Mouse (Mus musculus) MEL (cell line): Measurements from ENCODE around the gene Dhx38. TPM values are rescaled to one million over a fixed set of nuclear protein-coding genes. Genes with fewer than 3 reads are reported as not detected.
A peak's percentile ranks its signal among the peaks of the same experiment; 100 is the strongest.

Experiments
- DNase-seq: peaks from one replicate; pipeline ENCODE4 v3.0.0; 2011; ENCODE audit warnings: low read depth, low spot score
- H3K27ac ChIP-seq: 2 replicates; pipeline ENCODE4 v1.5.1; 2012; ENCODE audit warnings: low read depth, mild to moderate bottlenecking, control low read depth, low read length, moderate library complexity; ENCODE audit not compliant: control insufficient read depth
- H3K27me3 ChIP-seq, 2 experiments: fragments of 150-350 bp in 1 of 2; sonication (generic) in 1 of 2; 2 replicates each; pipeline ENCODE4 v1.6.1; 2012; ENCODE audit warnings: low read length in 2 of 2, mild to moderate bottlenecking in 2 of 2, improper control_type of control experiment in 1 of 2, moderate library complexity in 1 of 2; ENCODE audit not compliant: insufficient read depth in 2 of 2, control insufficient read depth in 1 of 2
- H3K36me3 ChIP-seq, 2 experiments: 2 replicates each; pipeline ENCODE4 v1.6.1; 2012 to 2014; ENCODE audit warnings: low read length in 2 of 2, improper control_type of control experiment in 1 of 2, inconsistent platforms in 1 of 2, mild to moderate bottlenecking in 1 of 2; ENCODE audit not compliant: insufficient read depth in 2 of 2, control insufficient read depth in 1 of 2
- H3K4me1 ChIP-seq, 2 experiments: fragments of 150-350 bp in 1 of 2; sonication (generic) in 1 of 2; 2 replicates each; pipeline ENCODE4 v1.6.1; 2012; ENCODE audit warnings: low read length in 2 of 2, improper control_type of control experiment in 1 of 2, mild to moderate bottlenecking in 1 of 2; ENCODE audit not compliant: insufficient read depth in 2 of 2, control insufficient read depth in 1 of 2
- H3K4me3 ChIP-seq, 2 experiments: fragments of 150-350 bp in 1 of 2; sonication (generic) in 1 of 2; 2 replicates each; pipeline ENCODE4 v1.5.1; 2012; ENCODE audit warnings: low read depth in 2 of 2, low read length in 2 of 2, mild to moderate bottlenecking in 2 of 2, moderate library complexity in 2 of 2, control low read depth in 1 of 2, improper control_type of control experiment in 1 of 2; ENCODE audit not compliant: control insufficient read depth in 1 of 2, insufficient read depth in 1 of 2
- H3K79me2 ChIP-seq: 2 replicates; pipeline ENCODE4 v1.6.1; 2012; ENCODE audit warnings: mild to moderate bottlenecking, low read length, moderate library complexity; ENCODE audit not compliant: control insufficient read depth, poor library complexity, insufficient read depth
- H3K9ac ChIP-seq: 2 replicates; pipeline ENCODE4 v1.6.1; 2012; ENCODE audit warnings: low read depth, mild to moderate bottlenecking, control low read depth, low read length, moderate library complexity; ENCODE audit not compliant: control insufficient read depth, poor library complexity, severe bottlenecking
- H3K9me3 ChIP-seq: fragments of 150-350 bp; sonication (generic); replicated peaks from 2 replicates; pipeline ENCODE4 v1.6.1; 2012; ENCODE audit warnings: mild to moderate bottlenecking, low read length, improper control_type of control experiment, moderate library complexity; ENCODE audit not compliant: insufficient read depth
- BHLHE40 ChIP-seq: IDR thresholded peaks from 2 replicates; pipeline ENCODE4 v1.6.1; 2012; ENCODE audit warnings: low read depth, mild to moderate bottlenecking, inconsistent platforms, low read length, improper control_type of control experiment, borderline replicate concordance
- CHD1 ChIP-seq: IDR thresholded peaks from 2 replicates; pipeline ENCODE4 v1.6.1; 2012; ENCODE audit warnings: low read depth, mild to moderate bottlenecking, inconsistent platforms, low read length, improper control_type of control experiment
- CHD2 ChIP-seq: IDR thresholded peaks from 2 replicates; pipeline ENCODE4 v1.6.1; 2011; ENCODE audit warnings: low read length, improper control_type of control experiment
- E2F4 ChIP-seq: IDR thresholded peaks from 2 replicates; pipeline ENCODE4 v1.6.1; 2011; ENCODE audit warnings: low read depth, low read length, improper control_type of control experiment, borderline replicate concordance
- ELF1 ChIP-seq: IDR thresholded peaks from 2 replicates; pipeline ENCODE4 v1.6.1; 2014; ENCODE audit warnings: low read depth, mild to moderate bottlenecking, inconsistent platforms, low read length, improper control_type of control experiment, moderate library complexity
- EP300 ChIP-seq, 2 experiments: IDR thresholded peaks; 2 replicates each; pipeline ENCODE4 v1.6.1; 2011; ENCODE audit warnings: improper control_type of control experiment in 2 of 2, low read length in 2 of 2, low read depth in 1 of 2, mild to moderate bottlenecking in 1 of 2
- ETS1 ChIP-seq: IDR thresholded peaks from 2 replicates; pipeline ENCODE4 v1.6.1; 2012; ENCODE audit warnings: low read depth, mild to moderate bottlenecking, inconsistent platforms, low read length, improper control_type of control experiment, moderate library complexity
- GATA1 ChIP-seq: IDR thresholded peaks from 2 replicates; pipeline ENCODE4 v1.6.1; 2011; ENCODE audit warnings: low read depth, low read length, improper control_type of control experiment
- HCFC1 ChIP-seq: IDR thresholded peaks from 2 replicates; pipeline ENCODE4 v1.6.1; 2012; ENCODE audit warnings: low read depth, mild to moderate bottlenecking, inconsistent platforms, low read length, improper control_type of control experiment, moderate library complexity
- JUND ChIP-seq: IDR thresholded peaks from 2 replicates; pipeline ENCODE4 v1.6.1; 2011; ENCODE audit warnings: low read depth, mild to moderate bottlenecking, improper control_type of control experiment, low read length
- KAT2A ChIP-seq: conservative IDR thresholded peaks from 2 replicates; pipeline ENCODE4 v1.6.1; 2012; ENCODE audit warnings: low read depth, low read length, improper control_type of control experiment, inconsistent platforms
- MAFK ChIP-seq: IDR thresholded peaks from 2 replicates; pipeline ENCODE4 v1.6.1; 2011; ENCODE audit warnings: low read depth, mild to moderate bottlenecking, low read length, improper control_type of control experiment, borderline replicate concordance
- MAX ChIP-seq: IDR thresholded peaks from 2 replicates; pipeline ENCODE4 v1.6.1; 2011; ENCODE audit warnings: low read length, improper control_type of control experiment
- MAZ ChIP-seq: IDR thresholded peaks from 2 replicates; pipeline ENCODE4 v1.6.1; 2012; ENCODE audit warnings: low read depth, mild to moderate bottlenecking, inconsistent platforms, low read length, improper control_type of control experiment
- MXI1 ChIP-seq: IDR thresholded peaks from 2 replicates; pipeline ENCODE4 v1.6.1; 2011; ENCODE audit warnings: mild to moderate bottlenecking, low read depth, low read length, improper control_type of control experiment
- MYB ChIP-seq: IDR thresholded peaks from 2 replicates; pipeline ENCODE4 v1.6.1; 2011; ENCODE audit warnings: mild to moderate bottlenecking, low read depth, low read length, improper control_type of control experiment
- MYC ChIP-seq: IDR thresholded peaks from 2 replicates; pipeline ENCODE4 v1.6.1; 2011; ENCODE audit warnings: low read depth, mild to moderate bottlenecking, low read length, improper control_type of control experiment, moderate library complexity
- NRF1 ChIP-seq: IDR thresholded peaks from 2 replicates; pipeline ENCODE4 v1.6.1; 2014; ENCODE audit warnings: low read depth, mild to moderate bottlenecking, inconsistent platforms, low read length, improper control_type of control experiment, moderate library complexity; ENCODE audit not compliant: poor library complexity, insufficient read depth, severe bottlenecking
- POLR2A ChIP-seq, 2 experiments: IDR thresholded peaks; 2 replicates each; pipeline ENCODE4 v1.6.1; 2011 to 2012; ENCODE audit warnings: low read length in 2 of 2, mild to moderate bottlenecking in 2 of 2, control low read depth in 1 of 2, improper control_type of control experiment in 1 of 2, low read depth in 1 of 2, moderate library complexity in 1 of 2; ENCODE audit not compliant: control insufficient read depth in 1 of 2, insufficient read depth in 1 of 2, poor library complexity in 1 of 2
- POLR2AphosphoS2 ChIP-seq: IDR thresholded peaks from 2 replicates; pipeline ENCODE4 v1.6.1; 2011; ENCODE audit warnings: low read length, improper control_type of control experiment
- POLR2AphosphoS5 ChIP-seq: IDR thresholded peaks from 2 replicates; pipeline ENCODE4 v1.6.1; 2012; ENCODE audit warnings: low read depth, borderline replicate concordance, mild to moderate bottlenecking, inconsistent platforms, low read length, moderate library complexity, mixed read lengths
- RAD21 ChIP-seq: IDR thresholded peaks from 2 replicates; pipeline ENCODE4 v1.6.1; 2011; ENCODE audit warnings: mild to moderate bottlenecking, low read depth, low read length, improper control_type of control experiment
- RCOR1 ChIP-seq: IDR thresholded peaks from 2 replicates; pipeline ENCODE4 v1.6.1; 2012; ENCODE audit warnings: low read depth, mild to moderate bottlenecking, inconsistent platforms, low read length, improper control_type of control experiment
- SIN3A ChIP-seq: IDR thresholded peaks from 2 replicates; pipeline ENCODE4 v1.6.1; 2012; ENCODE audit warnings: low read length, improper control_type of control experiment, inconsistent platforms
- SMC3 ChIP-seq: IDR thresholded peaks from 2 replicates; pipeline ENCODE4 v1.6.1; 2011; ENCODE audit warnings: low read depth, low read length, improper control_type of control experiment
- TAL1 ChIP-seq: IDR thresholded peaks from 2 replicates; pipeline ENCODE4 v1.6.1; 2012; ENCODE audit warnings: mild to moderate bottlenecking, inconsistent platforms, low read length, moderate library complexity, mixed read lengths
- TBP ChIP-seq: IDR thresholded peaks from 2 replicates; pipeline ENCODE4 v1.8.0; 2011; ENCODE audit warnings: low read depth, low read length, improper control_type of control experiment
- TCF12 ChIP-seq: IDR thresholded peaks from 2 replicates; pipeline ENCODE4 v1.6.1; 2014; ENCODE audit warnings: low read depth, mild to moderate bottlenecking, inconsistent platforms, low read length, improper control_type of control experiment, moderate library complexity
- UBTF ChIP-seq: IDR thresholded peaks from 2 replicates; pipeline ENCODE4 v1.6.1; 2012; ENCODE audit warnings: low read depth, mild to moderate bottlenecking, inconsistent platforms, low read length, improper control_type of control experiment, moderate library complexity, borderline replicate concordance; ENCODE audit not compliant: insufficient read depth
- USF1 ChIP-seq: IDR thresholded peaks from 2 replicates; pipeline ENCODE4 v1.6.1; 2014; ENCODE audit warnings: low read depth, mild to moderate bottlenecking, inconsistent platforms, low read length, improper control_type of control experiment, moderate library complexity
- USF2 ChIP-seq, 2 experiments: IDR thresholded peaks; 2 replicates each; pipeline ENCODE4 v1.6.1; 2011 to 2012; ENCODE audit warnings: improper control_type of control experiment in 2 of 2, low read length in 2 of 2, borderline replicate concordance in 1 of 2, inconsistent platforms in 1 of 2, low read depth in 1 of 2, mild to moderate bottlenecking in 1 of 2; ENCODE audit not compliant: insufficient read depth in 1 of 2
- ZC3H11A ChIP-seq: IDR thresholded peaks from 2 replicates; pipeline ENCODE4 v1.6.1; 2012; ENCODE audit warnings: low read depth, mild to moderate bottlenecking, inconsistent platforms, low read length, improper control_type of control experiment
- ZKSCAN1 ChIP-seq: IDR thresholded peaks from 2 replicates; pipeline ENCODE4 v1.6.1; 2012; ENCODE audit warnings: low read depth, mild to moderate bottlenecking, inconsistent platforms, low read length, improper control_type of control experiment, moderate library complexity
- ZMIZ1 ChIP-seq: IDR thresholded peaks from 2 replicates; pipeline ENCODE4 v1.6.1; 2012; ENCODE audit warnings: low read depth, mild to moderate bottlenecking, inconsistent platforms, low read length, improper control_type of control experiment, moderate library complexity
- ZNF384 ChIP-seq: IDR thresholded peaks from 2 replicates; pipeline ENCODE4 v1.6.1; 2012; ENCODE audit warnings: low read depth, mild to moderate bottlenecking, inconsistent platforms, low read length, improper control_type of control experiment
- polyA plus RNA-seq, 2 experiments: library from polyadenylated mRNA; stranded (reverse) in 1 of 2; unstranded in 1 of 2; fragments of >175 nt in 1 of 2; fragments of >200 nt in 1 of 2; gene quantifications; 2 replicates each; pipeline versions ENCODE4 v1.2.1 to v1.2.4; 2012; ENCODE audit warnings: low replicate concordance in 2 of 2, low read depth in 1 of 2; ENCODE audit not compliant: insufficient read length in 2 of 2, insufficient read depth in 1 of 2, missing spikeins in 1 of 2
- total RNA-seq: library from RNA; depleted of rRNA; stranded (reverse); fragments of 300-350 nt; gene quantifications from 2 replicates; pipeline ENCODE4 v1.2.3, GENCODE M21; 2012

Gene Dhx38
- total and polyA plus RNA-seq, 3 experiments, result 43.3 to 72.1 (median 54.6) TPM

DNA sequence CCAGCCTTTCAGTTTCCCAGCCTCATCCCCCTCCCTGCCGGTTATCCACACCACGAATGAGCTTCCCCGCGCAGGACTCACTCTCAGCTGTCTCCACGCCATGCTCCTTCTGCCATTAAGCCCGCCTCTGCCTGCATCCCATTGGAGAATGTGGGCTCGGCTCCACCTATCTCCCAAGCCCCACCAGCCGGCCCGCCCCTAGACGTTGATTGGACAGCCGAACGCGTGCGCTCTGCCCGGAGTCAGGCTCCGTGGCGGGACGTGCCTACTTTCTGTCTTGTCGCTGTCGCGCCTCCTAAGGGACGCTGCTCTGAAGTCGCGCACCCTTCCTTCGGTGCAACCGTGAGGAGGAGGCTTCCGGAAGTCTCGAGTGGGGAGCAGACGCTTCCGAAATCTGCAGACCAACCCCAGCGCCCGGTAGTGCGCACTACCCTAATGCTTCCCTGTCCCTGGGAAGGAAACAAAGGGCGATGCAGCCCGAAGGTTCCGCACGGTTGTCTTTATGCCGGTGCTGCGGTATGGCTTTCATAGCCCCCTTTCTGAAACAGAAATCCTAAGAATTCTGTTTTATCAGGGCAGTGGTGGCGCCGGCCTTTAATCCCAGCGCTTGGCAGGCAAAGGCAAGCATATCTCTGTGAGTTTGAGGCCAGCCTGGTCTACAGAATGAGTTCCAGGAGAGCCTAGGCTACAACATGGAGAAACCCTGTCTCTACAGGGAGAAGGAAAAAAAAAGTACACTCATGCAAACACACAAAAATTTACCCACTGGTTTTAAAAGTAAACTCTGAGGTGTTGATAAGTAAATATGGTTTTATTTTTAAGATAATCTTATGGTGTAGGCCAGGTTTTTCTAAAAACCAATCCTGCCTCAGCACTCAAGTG is 42.9 kb upstream of the Dhx38 start, which contains the start of gene Dhodh:
Gene Dhodh (minus strand): TSS at position 403 of the 882 bp plus-strand sequence.
- H3K4me3 ChIP-seq, result peak within 1 kb of the TSS; percentile 68 to 93
- H3K4me1 ChIP-seq, result peaks cover 4 to 9% of the 10 kb centered on the region in 2 experiments
- H3K27me3 ChIP-seq, result no peaks in the 10 kb centered on the region
- DNase-seq, result peak; percentile 98
- H3K27ac ChIP-seq, result peak within 1 kb of the TSS; percentile 98
- peak within 1 kb of the TSS; percentile 90 for H3K9ac ChIP-seq
- peaks cover 0 to 15% of the 10 kb centered on the region in 2 experiments; a peak in 2 of 4 replicates for H3K36me3 ChIP-seq
- peaks cover 6% of the 10 kb centered on the region for H3K79me2 ChIP-seq
- H3K9me3 ChIP-seq, result no peaks in the 10 kb centered on the region
- TF ChIP-seq POLR2AphosphoS5 (no peak), MYC (0 out of 2 replicates have a peak, but pooled peaks have one; percentile 19), JUND (no peak), ZKSCAN1 (no peak), HCFC1 (peak; percentile 88), EP300 (IDR thresholded peaks at IDR 0.05; ENCODE audit: low read depth in 1 of 2, low read length in 2 of 2) (0 out of 4 replicates have a peak, but pooled peaks of 1 of the 2 experiments have one; percentile 13), MAX (0 out of 2 replicates have a peak, but pooled peaks have one; percentile 9), POLR2A (IDR thresholded peaks at IDR 0.05; ENCODE audit: control insufficient read depth in 1 of 2, insufficient read depth in 1 of 2, low read depth in 1 of 2, low read length in 2 of 2, poor library complexity in 1 of 2) (peak; percentile 79 to 90), TBP (peak; percentile 77; the same call in 1 of the 2 replicates), ZNF384 (peak; percentile 52; the same call in 1 of the 2 replicates), UBTF (no peak), USF1 (no peak), SMC3 (no peak), ETS1 (no peak; the same call in 1 of the 2 replicates), MYB (no peak), NRF1 (peak; percentile 83), POLR2AphosphoS2 (peak; percentile 91), GATA1 (peak; percentile 19; the same call in 1 of the 2 replicates), CHD1 (no peak), SIN3A (peak; percentile 81), CHD2 (no peak), E2F4 (no peak), ELF1 (peak; percentile 72), ZC3H11A (no peak), MAZ (0 out of 2 replicates have a peak, but pooled peaks have one; percentile 51), USF2 (IDR thresholded peaks at IDR 0.05; ENCODE audit: borderline replicate concordance in 1 of 2, insufficient read depth in 1 of 2, low read depth in 1 of 2, low read length in 2 of 2) (no peak), MXI1 (peak; percentile 66), RCOR1 (0 out of 2 replicates have a peak, but pooled peaks have one; percentile 9), BHLHE40 (0 out of 2 replicates have a peak, but pooled peaks have one; percentile 3), MAFK (no peak), KAT2A (peak; percentile 50; the same call in 1 of the 2 replicates), TCF12 (peak; percentile 72), RAD21 (no peak), ZMIZ1 (peak; percentile 39; the same call in 1 of the 2 replicates), TAL1 (no peak)
